Mouse (Mus musculus) hindbrain, embryonic 15.5 days (tissue): ENCODE data around the gene Frs2. TPM values are rescaled to one million over a fixed set of nuclear protein-coding genes. Genes with fewer than 3 reads are reported as not detected.
A peak's percentile ranks its signal among the peaks of the same experiment; 100 is the strongest.

ENCODE experiments used
- ATAC-seq: fragments of 200-750 bp; cut with Nextera tagmentation; 2 replicates; pipeline ENCODE4 v1.8.0; 2017; ENCODE audit warnings: low read depth, moderate number of reproducible peaks, moderate TSS enrichment; ENCODE audit not compliant: low FRiP score
- H3K27ac ChIP-seq: fragments of 300-500 bp; sonication (generic); replicated peaks from 2 replicates; pipeline ENCODE4 v1.5.1; 2015; ENCODE audit warnings: mild to moderate bottlenecking, inconsistent platforms
- H3K27me3 ChIP-seq: fragments of 300-500 bp; sonication (generic); 2 replicates; pipeline ENCODE4 v1.6.1; 2015; ENCODE audit warnings: control low read depth, inconsistent platforms
- H3K36me3 ChIP-seq: fragments of 300-500 bp; sonication (generic); 2 replicates; pipeline ENCODE4 v1.6.1; 2015; ENCODE audit warnings: control low read depth, inconsistent platforms
- H3K4me1 ChIP-seq: fragments of 300-500 bp; sonication (generic); replicated peaks from 2 replicates; pipeline ENCODE4 v1.6.1; 2015; ENCODE audit warnings: control low read depth, inconsistent platforms
- H3K4me2 ChIP-seq: fragments of 300-500 bp; sonication (generic); 2 replicates; pipeline ENCODE4 v1.6.1; 2015; ENCODE audit warnings: moderate library complexity, mild to moderate bottlenecking, inconsistent platforms
- H3K4me3 ChIP-seq: fragments of 300-500 bp; sonication (generic); 2 replicates; pipeline ENCODE4 v1.5.1; 2015; ENCODE audit warnings: mild to moderate bottlenecking, inconsistent platforms
- H3K9ac ChIP-seq: fragments of 300-500 bp; sonication (generic); 2 replicates; pipeline ENCODE4 v1.6.1; 2015; ENCODE audit warnings: inconsistent platforms
- H3K9me3 ChIP-seq: fragments of 300-500 bp; sonication (generic); 2 replicates; pipeline ENCODE4 v1.6.1; 2016; ENCODE audit warnings: control low read depth, inconsistent platforms
- WGBS: fragments of 180-500 bp; shearing (Covaris S2); methylation state at CpG from one replicate; pipeline ENCODE4 v1.1.7; 2015; 5-methylcytosine and 5-hydroxymethylcytosine counted together
- polyA plus RNA-seq: library from polyadenylated mRNA; unstranded; fragments of >200 nt; fragmentation: Nextera tagmentation; extraction: Ambion mirVana; gene quantifications from 2 replicates; pipeline ENCODE4 v1.2.1, GENCODE M21; 2015

Frs2 gene
- polyA plus RNA-seq, 1 experiment from 2014 or later, result 23.4 TPM

GRCm38 (mm10) chr10:117094504-117095329 is 53.6 kb downstream of the Frs2 start:
- H3K27ac ChIP-seq, result peak overlapping the region; percentile 87
- no peak overlapping the region for H3K4me3 ChIP-seq
- 0 out of 2 replicates have a peak, but pooled peaks cover 2% of the 10 kb centered on the region for H3K36me3 ChIP-seq
- H3K9me3 ChIP-seq, result no peaks in the 10 kb centered on the region
- no peak overlapping the region for H3K9ac ChIP-seq
- H3K4me2 ChIP-seq, result peak overlapping the region; percentile 8; the same call in 1 of the 2 replicates
- no peaks in the 10 kb centered on the region for H3K27me3 ChIP-seq
- peak; percentile 96 for ATAC-seq
- WGBS, result 16% methylated on average over 15 of the region's 15 CpGs
- H3K4me1 ChIP-seq, result peaks cover 19% of the 10 kb centered on the region

GRCm38 (mm10) chr10:117089628-117090027 is 58.7 kb downstream of the Frs2 start:
- no peak overlapping the region for H3K27ac ChIP-seq
- no peaks in the 10 kb centered on the region for H3K9me3 ChIP-seq
- H3K9ac ChIP-seq, result no peak overlapping the region
- no peaks in the 10 kb centered on the region for H3K27me3 ChIP-seq
- peaks cover 11% of the 10 kb centered on the region for H3K4me1 ChIP-seq
- 74% methylated on average over 4 of the region's 4 CpGs for WGBS
- peaks cover 2% of the 10 kb centered on the region; the same call in 1 of the 2 replicates for H3K36me3 ChIP-seq
- H3K4me3 ChIP-seq, result no peak overlapping the region
- ATAC-seq, result no peak
- H3K4me2 ChIP-seq, result no peak overlapping the region

- 81% methylated on average over 2 of the region's 2 CpGs for WGBS
- Histone ChIP-seq H3K9me3 (no peaks in the 10 kb centered on the region), H3K4me2 (no peak overlapping the region), H3K27ac (no peak overlapping the region), H3K27me3 (no peaks in the 10 kb centered on the region), H3K4me1 (no peaks in the 10 kb centered on the region), H3K9ac (no peak overlapping the region), H3K4me3 (no peak overlapping the region), H3K36me3 (peaks cover 34% of the 10 kb centered on the region)
- ATAC-seq, result no peak
Observed at GRCm38 (mm10) chr10:117081914-117082359, 66.4 kb downstream of the Frs2 start.

DNA sequence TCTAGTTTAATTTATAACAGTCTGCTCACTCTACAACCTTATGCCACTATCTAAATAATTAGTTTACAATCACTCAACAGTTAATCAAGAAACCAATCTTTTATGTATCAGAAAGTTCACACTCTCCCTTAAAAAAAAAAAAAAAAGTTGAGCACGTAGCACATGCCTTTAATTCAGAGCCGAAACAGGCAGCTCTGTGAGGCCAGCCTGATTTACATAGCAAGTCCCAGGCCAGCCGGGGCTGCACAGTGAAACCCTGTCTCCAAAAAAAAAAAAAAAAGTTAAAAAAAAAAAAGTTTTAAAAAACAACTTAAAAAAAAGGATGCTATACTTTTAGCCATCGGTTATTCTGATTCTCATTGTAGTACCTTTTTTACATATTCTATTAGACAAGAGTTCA is 67.0 kb downstream of the Frs2 start:
- peaks cover 40% of the 10 kb centered on the region for H3K36me3 ChIP-seq
- 78% methylated on average over 4 of the region's 4 CpGs for WGBS
- no peak overlapping the region for H3K4me3 ChIP-seq
- no peak for ATAC-seq
- no peak overlapping the region for H3K4me2 ChIP-seq
- H3K4me1 ChIP-seq, result no peaks in the 10 kb centered on the region
- no peak overlapping the region for H3K27ac ChIP-seq
- no peaks in the 10 kb centered on the region for H3K9me3 ChIP-seq
- no peaks in the 10 kb centered on the region for H3K27me3 ChIP-seq
- H3K9ac ChIP-seq, result no peak overlapping the region

DNA sequence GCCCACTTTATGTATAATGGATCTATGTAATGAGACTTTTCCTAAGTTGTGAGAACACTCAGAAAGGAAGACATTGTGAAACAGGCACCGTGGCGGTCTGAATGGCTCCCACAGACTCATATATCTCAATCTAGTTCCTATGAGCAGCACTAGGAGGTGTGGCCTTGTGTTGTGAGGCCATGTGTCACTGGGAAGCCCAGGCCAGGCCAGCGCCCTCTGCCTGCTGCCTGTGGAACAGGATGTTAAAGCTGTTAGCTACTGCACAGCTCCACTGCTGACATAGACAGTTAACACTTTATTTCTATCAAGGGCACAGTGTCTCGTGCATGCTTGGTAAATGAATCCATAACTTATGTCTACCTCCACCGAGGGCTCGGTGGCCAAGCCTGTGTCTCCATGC is 70.0 kb downstream of the Frs2 start:
- 70% methylated on average over 6 of the region's 6 CpGs for WGBS
- peak; percentile 27; the same call in 1 of the 2 replicates for ATAC-seq
- peaks cover 44% of the 10 kb centered on the region for H3K36me3 ChIP-seq
- no peak overlapping the region for H3K4me3 ChIP-seq
- H3K4me2 ChIP-seq, result no peak overlapping the region
- no peak overlapping the region for H3K9ac ChIP-seq
- H3K27ac ChIP-seq, result no peak overlapping the region
- H3K27me3 ChIP-seq, result no peaks in the 10 kb centered on the region
- no peaks in the 10 kb centered on the region for H3K4me1 ChIP-seq
- no peaks in the 10 kb centered on the region for H3K9me3 ChIP-seq

DNA sequence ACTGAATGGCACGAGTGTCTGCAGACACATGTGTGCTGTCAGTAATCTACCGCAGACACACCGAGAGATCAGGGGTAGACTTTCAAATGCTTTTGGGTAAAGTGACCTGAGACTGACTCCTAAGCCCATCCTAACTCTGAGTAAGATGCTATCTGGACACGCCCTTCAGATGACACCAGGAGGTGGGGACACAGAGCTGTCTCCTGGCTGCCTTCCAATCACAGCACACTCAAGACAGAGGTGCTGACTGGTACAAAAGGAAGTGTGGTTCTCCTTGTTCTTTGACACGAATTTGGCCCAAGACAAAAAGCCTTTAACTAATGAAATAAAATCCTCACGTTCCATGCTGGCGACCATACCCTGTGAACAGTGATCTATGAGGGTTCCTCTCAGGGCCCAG is 75.2 kb downstream of the Frs2 start:
- Histone ChIP-seq H3K36me3 (peaks cover 33% of the 10 kb centered on the region), H3K4me2 (no peak overlapping the region), H3K4me1 (no peaks in the 10 kb centered on the region), H3K27ac (no peak overlapping the region), H3K9me3 (no peaks in the 10 kb centered on the region), H3K27me3 (no peaks in the 10 kb centered on the region), H3K9ac (no peak overlapping the region), H3K4me3 (no peak overlapping the region)
- WGBS, result 78% methylated on average over 7 of the region's 7 CpGs
- ATAC-seq, result no peak

GRCm38 (mm10) chr10:117072191-117072888 is 76.0 kb downstream of the Frs2 start:
- H3K27me3 ChIP-seq, result no peaks in the 10 kb centered on the region
- no peak overlapping the region for H3K4me2 ChIP-seq
- no peaks in the 10 kb centered on the region for H3K4me1 ChIP-seq
- ATAC-seq, result no peak
- no peaks in the 10 kb centered on the region for H3K9me3 ChIP-seq
- no peak overlapping the region for H3K9ac ChIP-seq
- peaks cover 33% of the 10 kb centered on the region for H3K36me3 ChIP-seq
- H3K27ac ChIP-seq, result no peak overlapping the region
- no peak overlapping the region for H3K4me3 ChIP-seq
- 93% methylated on average over 18 of the region's 18 CpGs for WGBS

- no peaks in the 10 kb centered on the region for H3K9me3 ChIP-seq
- no peak overlapping the region for H3K9ac ChIP-seq
- H3K4me2 ChIP-seq, result no peak overlapping the region
- ATAC-seq, result no peak
- no peaks in the 10 kb centered on the region for H3K27me3 ChIP-seq
- H3K27ac ChIP-seq, result no peak overlapping the region
- H3K4me1 ChIP-seq, result no peaks in the 10 kb centered on the region
- 96% methylated on average over 3 of the region's 3 CpGs for WGBS
- H3K36me3 ChIP-seq, result peaks cover 19% of the 10 kb centered on the region
- no peak overlapping the region for H3K4me3 ChIP-seq
Observed at GRCm38 (mm10) chr10:117069109-117069508, 79.2 kb downstream of the Frs2 start.

DNA sequence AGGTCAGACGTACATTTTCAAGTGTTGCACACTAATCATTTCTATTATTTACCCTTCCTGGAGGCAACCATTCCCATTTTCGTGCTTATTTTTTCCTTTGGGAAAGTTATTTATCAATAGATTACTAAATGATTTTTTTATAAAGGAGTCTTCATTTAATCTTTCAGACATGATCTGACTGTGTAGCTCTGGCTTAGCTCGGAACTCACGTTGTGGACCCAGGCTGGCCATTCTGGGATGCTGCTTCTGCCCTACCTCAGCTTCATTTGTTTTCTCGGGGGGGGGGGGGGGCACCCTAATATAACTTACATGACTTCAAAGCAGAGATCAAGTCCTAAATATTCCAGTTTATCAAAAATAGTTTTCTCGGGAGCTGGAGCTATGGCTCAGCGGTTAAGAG is 84.3 kb downstream of the Frs2 start:
- Histone ChIP-seq H3K27ac (peak overlapping the region; percentile 90), H3K9ac (peak overlapping the region; percentile 31; the same call in 1 of the 2 replicates), H3K36me3 (peaks cover 30% of the 10 kb centered on the region), H3K4me2 (peak overlapping the region; percentile 88), H3K27me3 (no peaks in the 10 kb centered on the region), H3K4me1 (peaks cover 8% of the 10 kb centered on the region), H3K9me3 (no peaks in the 10 kb centered on the region), H3K4me3 (peak overlapping the region; percentile 100)
- peak; percentile 57; the same call in 1 of the 2 replicates for ATAC-seq
- 7% methylated on average over 7 of the region's 7 CpGs for WGBS

GRCm38 (mm10) chr10:117063254-117064021 is 84.9 kb downstream of the Frs2 start, which contains the start of gene Cct2:
Gene Cct2, minus strand, starts transcription at chr10:117063814.
- Histone ChIP-seq H3K27me3 (no peaks in the 10 kb centered on the region), H3K4me1 (peaks cover 13% of the 10 kb centered on the region), H3K36me3 (peaks cover 36% of the 10 kb centered on the region), H3K27ac (peak within 1 kb of the TSS; percentile 90), H3K9ac (peak within 1 kb of the TSS; percentile 90), H3K4me2 (peak within 1 kb of the TSS; percentile 88), H3K4me3 (peak within 1 kb of the TSS; percentile 100), H3K9me3 (no peaks in the 10 kb centered on the region)
- WGBS, result under 1% methylated on average over 68 of the region's 68 CpGs
- ATAC-seq, result peak; percentile 94

DNA sequence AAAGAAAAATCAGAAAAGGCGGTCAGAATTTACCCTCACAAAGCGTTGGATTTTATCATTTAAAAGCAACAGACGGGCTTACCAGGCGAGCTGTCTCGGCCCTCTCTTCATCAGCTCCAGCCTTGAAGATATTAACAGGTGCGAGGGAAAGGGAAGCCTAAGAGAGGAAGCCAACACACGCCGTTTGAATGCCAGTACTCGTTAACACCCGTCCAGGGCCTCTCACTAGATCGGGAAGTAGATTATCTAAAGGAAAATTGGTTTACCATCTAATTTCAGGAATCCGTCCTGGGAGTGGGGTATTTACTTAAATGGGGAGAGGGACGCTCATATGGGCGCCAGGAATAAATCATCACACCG is 85.5 kb downstream of the Frs2 start:
- H3K9me3 ChIP-seq, result no peaks in the 10 kb centered on the region
- H3K9ac ChIP-seq, result peak overlapping the region; percentile 90
- H3K27ac ChIP-seq, result peak overlapping the region; percentile 90
- peak overlapping the region; percentile 100 for H3K4me3 ChIP-seq
- 3% methylated on average over 15 of the region's 15 CpGs for WGBS
- H3K36me3 ChIP-seq, result peaks cover 40% of the 10 kb centered on the region
- no peaks in the 10 kb centered on the region for H3K27me3 ChIP-seq
- peak overlapping the region; percentile 88 for H3K4me2 ChIP-seq
- no peak for ATAC-seq
- H3K4me1 ChIP-seq, result peaks cover 13% of the 10 kb centered on the region
